Mouse (Mus musculus): ENCODE measurements around the gene 2900026A02Rik. TPM values are rescaled to one million over a fixed set of nuclear protein-coding genes. Genes with fewer than 3 reads are reported as not detected.
"Not testable (repeated sequence)": the region's sequence is repeated elsewhere in the genome, so short reads cannot be mapped to it uniquely, and the experiment has no call there.

2900026A02Rik gene
- polyA plus RNA-seq, 1 experiment from 2014 or later, result 5.0 TPM

- no peak overlapping the region for H3K27ac ChIP-seq (ENCODE audit: low read length)
- no peak overlapping the region for H3K4me2 ChIP-seq (ENCODE audit: low read length)
- no peak overlapping the region for H3K4me3 ChIP-seq (replicated peaks; ENCODE audit: low read length)
- 70% methylated on average over 10 of the region's 10 CpGs for WGBS
- no peak overlapping the region for H3K9ac ChIP-seq (replicated peaks; ENCODE audit: low read depth, low read length)
- no peaks in the 10 kb centered on the region for H3K36me3 ChIP-seq (ENCODE audit: control insufficient read depth, insufficient read depth)
- ATAC-seq, result no peak
- no peaks in the 10 kb centered on the region for H3K27me3 ChIP-seq (replicated peaks; ENCODE audit: control insufficient read depth, insufficient read depth, low read length)
- H3K9me3 ChIP-seq (ENCODE audit: control insufficient read depth, low read length), result no peaks in the 10 kb centered on the region
- H3K4me1 ChIP-seq (replicated peaks; ENCODE audit: control insufficient read depth, insufficient read depth, low read length), result peaks cover 27% of the 10 kb centered on the region
These were observed 105.1 kb downstream of the 2900026A02Rik start for GRCm38 (mm10) chr5:113115896-113116295.

DNA sequence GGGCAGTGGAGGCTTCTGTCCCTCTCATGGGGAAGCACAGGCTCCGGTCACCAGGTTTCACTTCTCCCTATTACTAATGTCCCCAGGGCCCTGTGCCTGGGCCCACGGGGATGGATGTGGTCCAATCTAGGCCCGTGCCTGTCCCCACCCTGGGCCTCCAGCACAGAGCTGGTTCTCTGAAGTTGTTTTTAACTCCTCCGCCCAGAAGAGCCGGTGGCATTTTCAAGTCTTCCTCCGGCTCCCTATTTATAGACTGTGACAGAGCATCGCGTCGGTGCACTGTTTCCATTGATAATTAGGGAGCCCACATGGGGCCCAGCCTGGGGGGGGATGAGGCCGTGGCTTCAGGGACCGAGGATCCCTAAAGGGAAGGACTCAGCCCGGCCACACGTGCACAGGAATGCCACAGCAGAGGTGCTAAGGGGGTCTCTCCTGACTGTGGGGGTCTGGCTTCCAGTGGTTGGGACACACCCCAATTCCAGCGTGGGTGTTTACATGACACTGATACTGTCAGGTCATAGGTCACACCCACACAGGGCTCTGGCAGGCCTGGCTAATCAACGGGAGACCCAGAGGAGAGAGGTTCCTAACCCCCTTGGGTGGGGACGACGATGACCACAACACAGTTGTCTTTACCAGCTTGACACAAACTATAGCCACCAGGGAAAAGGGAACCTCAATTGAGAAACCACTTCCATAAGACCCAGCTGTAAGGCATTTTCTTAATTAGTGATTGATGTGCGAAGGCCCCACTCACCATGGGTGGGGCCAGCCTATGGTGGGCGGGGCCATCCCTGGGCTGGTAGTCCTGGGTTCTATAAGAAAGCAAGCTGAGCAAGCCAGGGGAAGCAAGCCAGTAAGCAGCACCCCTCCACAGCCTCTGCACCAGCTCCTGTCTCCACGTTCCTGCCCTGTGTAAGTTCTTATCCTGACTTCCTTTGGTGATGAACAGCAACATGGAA lies 106.5 kb downstream of the 2900026A02Rik start:
- Histone ChIP-seq H3K4me3 (replicated peaks; ENCODE audit: low read length) (no peak overlapping the region), H3K4me1 (replicated peaks; ENCODE audit: control insufficient read depth, insufficient read depth, low read length) (peaks cover 21% of the 10 kb centered on the region), H3K27ac (ENCODE audit: low read length) (no peak overlapping the region), H3K36me3 (ENCODE audit: control insufficient read depth, insufficient read depth) (no peaks in the 10 kb centered on the region), H3K4me2 (ENCODE audit: low read length) (no peak overlapping the region), H3K27me3 (replicated peaks; ENCODE audit: control insufficient read depth, insufficient read depth, low read length) (no peaks in the 10 kb centered on the region), H3K9me3 (ENCODE audit: control insufficient read depth, low read length) (no peaks in the 10 kb centered on the region), H3K9ac (replicated peaks; ENCODE audit: low read depth, low read length) (no peak overlapping the region)
- no peak for ATAC-seq
- WGBS, result 43% methylated on average over 20 of the region's 20 CpGs

GRCm38 (mm10) chr5:113113120-113113519 lies 107.9 kb downstream of the 2900026A02Rik start:
- no peak overlapping the region for H3K27ac ChIP-seq (ENCODE audit: low read length)

DNA sequence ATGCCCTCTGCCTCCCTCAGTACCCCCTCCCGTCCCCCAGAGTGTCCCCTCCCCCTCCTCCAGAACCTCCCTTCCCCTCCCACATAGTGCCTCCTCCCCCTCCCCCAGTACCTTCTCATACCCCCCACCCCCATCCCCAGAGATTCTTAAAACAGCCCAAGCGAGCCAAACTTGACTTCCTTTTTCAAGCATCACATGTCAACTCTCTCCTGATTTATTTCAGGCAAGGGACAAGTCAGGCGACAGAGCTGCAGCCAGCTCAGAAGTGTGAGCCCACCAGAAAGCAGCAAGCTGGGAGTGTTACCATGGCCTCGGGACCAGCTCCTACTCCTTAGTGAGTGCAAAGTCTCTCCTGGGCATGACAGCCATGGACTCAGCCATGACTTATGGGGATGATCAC lies 109.7 kb downstream of the 2900026A02Rik start:
- Histone ChIP-seq H3K36me3 (ENCODE audit: control insufficient read depth, insufficient read depth) (no peaks in the 10 kb centered on the region), H3K27ac (ENCODE audit: low read length) (no peak overlapping the region), H3K4me2 (ENCODE audit: low read length) (no peak overlapping the region), H3K9me3 (ENCODE audit: control insufficient read depth, low read length) (no peaks in the 10 kb centered on the region), H3K4me1 (replicated peaks; ENCODE audit: control insufficient read depth, insufficient read depth, low read length) (peaks cover 12% of the 10 kb centered on the region), H3K4me3 (replicated peaks; ENCODE audit: low read length) (no peak overlapping the region), H3K27me3 (replicated peaks; ENCODE audit: control insufficient read depth, insufficient read depth, low read length) (no peaks in the 10 kb centered on the region), H3K9ac (replicated peaks; ENCODE audit: low read depth, low read length) (no peak overlapping the region)
- 15% methylated on average over 4 of the region's 4 CpGs for WGBS
- no peak for ATAC-seq

More at GRCm38 (mm10) chr5:113113120-113113519, 107.9 kb downstream of the 2900026A02Rik start:
- 54% methylated on average over 5 of the region's 5 CpGs for WGBS
- Histone ChIP-seq H3K27me3 (replicated peaks; ENCODE audit: control insufficient read depth, insufficient read depth, low read length) (no peaks in the 10 kb centered on the region), H3K4me1 (replicated peaks; ENCODE audit: control insufficient read depth, insufficient read depth, low read length) (peaks cover 17% of the 10 kb centered on the region), H3K9ac (replicated peaks; ENCODE audit: low read depth, low read length) (no peak overlapping the region), H3K9me3 (ENCODE audit: control insufficient read depth, low read length) (no peaks in the 10 kb centered on the region), H3K4me3 (replicated peaks; ENCODE audit: low read length) (no peak overlapping the region), H3K4me2 (ENCODE audit: low read length) (no peak overlapping the region), H3K36me3 (ENCODE audit: control insufficient read depth, insufficient read depth) (no peaks in the 10 kb centered on the region)
- no peak for ATAC-seq

DNA sequence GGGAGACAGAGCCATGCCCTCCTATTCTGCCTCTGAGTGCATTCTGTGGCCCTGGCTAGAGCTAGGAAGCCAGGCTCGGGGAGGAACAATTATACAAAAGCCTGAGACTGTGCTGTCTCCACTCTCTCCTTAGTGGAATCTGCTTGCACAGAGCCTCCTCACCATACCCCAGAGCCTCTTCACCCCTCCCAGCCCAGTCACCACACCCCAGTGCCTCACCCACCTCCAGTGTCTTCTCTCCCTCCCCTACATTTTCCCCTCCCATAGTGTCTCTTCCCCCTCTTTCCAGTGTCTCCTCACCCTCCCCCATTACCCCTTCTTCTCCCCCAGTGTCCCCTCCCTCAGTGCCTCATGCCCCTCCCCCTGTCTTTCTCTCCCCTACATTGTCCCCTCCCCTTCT lies 110.1 kb downstream of the 2900026A02Rik start:
- Histone ChIP-seq H3K36me3 (ENCODE audit: control insufficient read depth, insufficient read depth) (no peaks in the 10 kb centered on the region), H3K27ac (ENCODE audit: low read length) (0 out of 2 replicates have a peak overlapping the region, but pooled peaks have one; percentile 33), H3K4me3 (replicated peaks; ENCODE audit: low read length) (no peak overlapping the region), H3K4me1 (replicated peaks; ENCODE audit: control insufficient read depth, insufficient read depth, low read length) (peaks cover 12% of the 10 kb centered on the region), H3K27me3 (replicated peaks; ENCODE audit: control insufficient read depth, insufficient read depth, low read length) (no peaks in the 10 kb centered on the region), H3K4me2 (ENCODE audit: low read length) (no peak overlapping the region), H3K9me3 (ENCODE audit: control insufficient read depth, low read length) (no peaks in the 10 kb centered on the region), H3K9ac (replicated peaks; ENCODE audit: low read depth, low read length) (no peak overlapping the region)
- 0% methylated on average over 1 of the region's 1 CpGs for WGBS
- no peak for ATAC-seq

DNA sequence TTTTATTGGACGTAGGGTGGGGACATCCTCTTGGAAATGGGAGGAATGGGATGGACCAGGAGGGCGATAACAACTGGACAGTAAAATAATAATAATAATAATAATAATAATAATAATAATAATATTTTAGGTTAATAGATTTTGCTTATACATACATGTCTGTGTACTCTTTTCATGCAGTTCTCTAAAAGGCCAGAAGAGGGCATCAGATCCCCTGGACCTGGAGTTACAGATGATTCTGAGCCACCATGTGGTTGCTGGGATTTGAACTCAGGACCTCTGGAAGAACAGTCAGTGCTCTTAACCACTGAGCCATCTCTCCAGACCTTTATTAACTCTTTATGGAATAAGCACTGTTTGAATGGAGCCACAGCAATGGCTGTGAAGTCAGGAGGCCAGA lies 111.4 kb downstream of the 2900026A02Rik start:
- H3K9me3 ChIP-seq (ENCODE audit: control insufficient read depth, low read length); H3K4me2 ChIP-seq (ENCODE audit: low read length); ATAC-seq; H3K9ac ChIP-seq (replicated peaks; ENCODE audit: low read depth, low read length); H3K27me3 ChIP-seq (replicated peaks; ENCODE audit: control insufficient read depth, insufficient read depth, low read length); H3K36me3 ChIP-seq (ENCODE audit: control insufficient read depth, insufficient read depth); H3K27ac ChIP-seq (ENCODE audit: low read length); H3K4me3 ChIP-seq (replicated peaks; ENCODE audit: low read length): not testable (repeated sequence)
- H3K4me1 ChIP-seq (replicated peaks; ENCODE audit: control insufficient read depth, insufficient read depth, low read length), result peaks cover 12% of the 10 kb centered on the region
- 95% methylated on average over 2 of the region's 2 CpGs for WGBS

DNA sequence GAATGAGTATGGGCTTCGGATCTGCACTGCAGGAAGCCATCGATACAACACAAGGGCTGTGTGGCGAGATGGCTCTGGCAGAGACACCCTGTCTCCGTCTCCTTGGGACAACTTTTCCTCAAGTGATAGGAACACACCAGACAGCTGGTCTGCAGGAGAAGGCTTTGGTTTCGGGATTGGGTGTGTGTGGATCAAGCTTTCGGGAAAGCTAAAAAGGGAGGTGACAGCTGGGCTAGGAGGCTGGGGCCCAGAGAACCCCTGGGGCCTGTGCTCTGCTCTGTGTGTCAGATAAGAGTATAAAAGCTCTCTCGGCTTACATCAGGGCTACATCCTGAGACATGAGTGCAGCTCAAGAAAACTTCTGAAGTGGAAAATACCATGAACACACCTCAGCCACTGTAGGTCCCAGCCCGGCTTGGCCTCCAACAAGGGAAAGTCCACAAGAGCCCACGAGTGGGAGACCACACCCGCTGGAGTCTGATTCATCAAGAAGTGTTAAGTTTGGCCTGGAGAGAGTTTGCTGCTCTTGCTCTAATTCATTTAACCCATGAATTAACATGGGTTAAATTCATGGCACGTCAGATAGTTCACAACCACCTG lies 112.8 kb downstream of the 2900026A02Rik start:
- WGBS, result 69% methylated on average over 11 of the region's 11 CpGs

DNA sequence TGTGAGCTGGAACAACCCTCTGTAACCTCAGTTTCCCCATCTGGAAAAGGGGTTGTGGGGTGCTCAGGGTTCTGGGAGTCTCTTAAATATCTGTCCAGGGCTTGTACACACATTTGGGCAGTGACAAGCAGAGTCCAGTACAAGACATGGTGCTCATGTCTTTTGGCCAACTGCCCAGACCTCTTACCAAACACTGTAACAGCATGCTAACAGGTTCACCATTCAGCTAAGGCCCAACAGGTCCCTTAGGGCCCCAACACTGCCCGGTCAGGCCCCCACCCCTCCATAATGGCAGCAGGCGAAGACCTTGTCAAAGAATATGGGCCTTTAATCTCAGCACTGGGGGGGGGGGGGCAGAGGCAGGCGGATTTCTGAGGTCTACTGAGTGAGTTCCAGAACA lies 113.3 kb downstream of the 2900026A02Rik start:
- Histone ChIP-seq H3K4me3 (replicated peaks; ENCODE audit: low read length) (no peak overlapping the region), H3K27me3 (replicated peaks; ENCODE audit: control insufficient read depth, insufficient read depth, low read length) (no peaks in the 10 kb centered on the region), H3K4me2 (ENCODE audit: low read length) (no peak overlapping the region), H3K9ac (replicated peaks; ENCODE audit: low read depth, low read length) (no peak overlapping the region), H3K36me3 (ENCODE audit: control insufficient read depth, insufficient read depth) (no peaks in the 10 kb centered on the region), H3K27ac (ENCODE audit: low read length) (no peak overlapping the region), H3K9me3 (ENCODE audit: control insufficient read depth, low read length) (no peaks in the 10 kb centered on the region), H3K4me1 (replicated peaks; ENCODE audit: control insufficient read depth, insufficient read depth, low read length) (peaks cover 6% of the 10 kb centered on the region)
- WGBS, result 48% methylated on average over 3 of the region's 3 CpGs
- no peak for ATAC-seq

More for the DNA sequence above, 112.8 kb downstream of the 2900026A02Rik start:
- Histone ChIP-seq H3K9ac (replicated peaks; ENCODE audit: low read depth, low read length) (no peak overlapping the region), H3K27me3 (replicated peaks; ENCODE audit: control insufficient read depth, insufficient read depth, low read length) (no peaks in the 10 kb centered on the region), H3K9me3 (ENCODE audit: control insufficient read depth, low read length) (no peaks in the 10 kb centered on the region), H3K4me1 (replicated peaks; ENCODE audit: control insufficient read depth, insufficient read depth, low read length) (peaks cover 6% of the 10 kb centered on the region), H3K27ac (ENCODE audit: low read length) (no peak overlapping the region), H3K4me3 (replicated peaks; ENCODE audit: low read length) (no peak overlapping the region), H3K36me3 (ENCODE audit: control insufficient read depth, insufficient read depth) (no peaks in the 10 kb centered on the region), H3K4me2 (ENCODE audit: low read length) (no peak overlapping the region)
- no peak for ATAC-seq

DNA sequence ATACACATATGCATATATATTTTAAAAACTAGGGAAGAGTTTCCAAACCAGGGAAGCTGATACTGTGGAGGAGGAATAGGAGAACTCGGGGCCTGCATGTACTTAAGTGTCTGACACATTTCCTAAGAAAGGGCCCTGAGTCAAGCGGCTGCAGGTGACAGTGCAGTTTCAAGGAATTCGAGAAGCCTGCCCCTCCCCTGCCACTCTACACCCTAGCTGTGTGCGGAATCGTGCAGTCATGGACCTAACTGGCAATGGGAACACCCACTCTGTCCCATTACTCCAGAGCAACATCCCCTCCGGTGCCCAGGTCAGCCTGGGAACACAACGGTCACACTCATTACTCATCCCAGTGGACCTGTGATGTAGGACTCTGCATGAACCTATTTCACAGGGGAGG lies 114.4 kb downstream of the 2900026A02Rik start:
- Histone ChIP-seq H3K27me3 (replicated peaks; ENCODE audit: control insufficient read depth, insufficient read depth, low read length) (no peaks in the 10 kb centered on the region), H3K9me3 (ENCODE audit: control insufficient read depth, low read length) (no peaks in the 10 kb centered on the region), H3K27ac (ENCODE audit: low read length) (no peak overlapping the region), H3K9ac (replicated peaks; ENCODE audit: low read depth, low read length) (no peak overlapping the region), H3K4me3 (replicated peaks; ENCODE audit: low read length) (no peak overlapping the region), H3K4me1 (replicated peaks; ENCODE audit: control insufficient read depth, insufficient read depth, low read length) (peaks cover 6% of the 10 kb centered on the region), H3K4me2 (ENCODE audit: low read length) (no peak overlapping the region), H3K36me3 (ENCODE audit: control insufficient read depth, insufficient read depth) (no peaks in the 10 kb centered on the region)
- 89% methylated on average over 7 of the region's 7 CpGs for WGBS
- ATAC-seq, result no peak
